In genomic region chr15:90658053-90658452, GRCm38 (mm10) we compare ENCODE assay signal across 25 mouse cellular contexts.
"Had no signal": no experiment of that assay in that cellular context is flagged by ENCODE, and none has a peak within 500 bp of the region (broad histone marks: within the 10 kb centered on the region; RNA-seq: fewer than 3 reads in every experiment).

No protein-coding gene starts in this region.

- H3K4me2 ChIP-seq: heart, embryonic 11.5 days; heart, embryonic 13.5 days; heart, embryonic 15.5 days; hindbrain, embryonic 13.5 days; hindbrain, embryonic 15.5 days; limb, embryonic 12.5 days; liver, embryonic 11.5 days; liver, embryonic 13.5 days had no signal

- H3K27ac ChIP-seq: gastrocnemius, adult 2 months; heart, embryonic 13.5 days; heart, embryonic 15.5 days; hindbrain, embryonic 13.5 days; hindbrain, embryonic 15.5 days; hindbrain, postnatal 0 days; layer of hippocampus, adult 2 months; left cerebral cortex, adult 2 months; limb, embryonic 10.5 days; limb, embryonic 12.5 days; liver, embryonic 13.5 days had no signal

- H3K36me3 ChIP-seq: heart, embryonic 13.5 days; heart, embryonic 15.5 days; hindbrain, embryonic 13.5 days; hindbrain, embryonic 15.5 days; limb, embryonic 10.5 days; limb, embryonic 12.5 days; liver, embryonic 13.5 days had no signal

- H3K27me3 ChIP-seq: heart, embryonic 13.5 days; heart, embryonic 15.5 days; hindbrain, embryonic 13.5 days; hindbrain, embryonic 15.5 days; limb, embryonic 12.5 days; liver, embryonic 13.5 days had no signal

- ATAC-seq: forebrain, postnatal 0 days; hindbrain, postnatal 0 days had no signal

- H3K4me3 ChIP-seq: gastrocnemius, adult 2 months; heart, embryonic 13.5 days; heart, embryonic 15.5 days; hindbrain, embryonic 13.5 days; hindbrain, embryonic 15.5 days; layer of hippocampus, adult 2 months; left cerebral cortex, adult 2 months; limb, embryonic 10.5 days; limb, embryonic 12.5 days; liver, embryonic 13.5 days had no signal

- H3K9me3 ChIP-seq: heart, embryonic 13.5 days; heart, embryonic 15.5 days; hindbrain, embryonic 13.5 days; hindbrain, embryonic 15.5 days; limb, embryonic 10.5 days; limb, embryonic 12.5 days; liver, embryonic 13.5 days had no signal

- H3K9ac ChIP-seq: forebrain, postnatal 0 days; heart, embryonic 13.5 days; heart, embryonic 15.5 days; hindbrain, embryonic 13.5 days; hindbrain, embryonic 15.5 days; limb, embryonic 12.5 days; liver, embryonic 13.5 days had no signal

- H3K4me1 ChIP-seq: heart, embryonic 13.5 days; heart, embryonic 15.5 days; hindbrain, embryonic 13.5 days; limb, embryonic 10.5 days; limb, embryonic 12.5 days; liver, embryonic 13.5 days had no signal

- DNase-seq: forebrain, postnatal 0 days; gastrocnemius, adult 2 months; gastrocnemius, postnatal 10 days; gastrocnemius, postnatal 25 days; heart, adult 18-20 months; heart, postnatal 14 days; heart, postnatal 36 days; kidney, adult 18-20 months; kidney, adult 8-10 months; kidney, postnatal 10 days; kidney, postnatal 25 days; kidney, postnatal 4 days; liver; liver, embryonic 13.5 days had no signal
